Mouse (Mus musculus): ENCODE measurements around the gene Gal3st2c.
"Not testable (repeated sequence)": the region's sequence is repeated elsewhere in the genome, so short reads cannot be mapped to it uniquely, and the experiment has no call there.

DNA sequence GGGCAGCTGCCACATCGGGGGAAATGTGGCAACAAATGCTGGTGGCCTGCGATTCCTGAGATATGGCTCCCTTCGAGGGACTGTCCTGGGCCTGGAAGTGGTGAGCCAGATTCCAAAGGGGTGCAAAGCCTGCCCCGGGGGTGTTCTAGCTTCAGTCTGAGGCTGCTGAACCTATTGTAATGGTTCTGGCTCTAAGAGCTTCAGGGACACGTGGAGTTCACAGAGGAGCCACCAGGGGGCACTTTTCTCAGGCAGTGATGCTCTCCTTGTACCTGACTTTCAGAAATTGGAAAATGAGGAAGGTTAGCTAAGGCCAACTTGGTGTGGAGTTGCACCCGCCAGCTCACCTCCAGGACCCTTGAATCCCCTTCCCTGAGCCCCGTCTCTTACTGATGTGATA, 12.0 kb upstream of the Gal3st2c start:
- not testable (repeated sequence) for TF ChIP-seq POLR2A (IDR thresholded peaks at IDR 0.05; ENCODE audit: low read depth, low read length); CTCF (IDR thresholded peaks at IDR 0.05; ENCODE audit: extremely low read depth, insufficient read length, insufficient replicate concordance, low read depth, low read length)

Data from small intestine, adult 2 months (tissue).